Mouse (Mus musculus): ENCODE results near the gene Fgfr2. TPM values are rescaled to one million over a fixed set of nuclear protein-coding genes. Genes with fewer than 3 reads are reported as not detected.
A peak's percentile ranks its signal among the peaks of the same experiment; 100 is the strongest.

Fgfr2 gene
- total RNA-seq, 2 experiments from 2014 or later, result 1.7 to 3.7 TPM

GRCm38 (mm10) chr7:132627448-132627847, 495.7 kb downstream of the Fgfr2 start:
- no peak for ATAC-seq (replicated peaks; ENCODE audit: low FRiP score, poor library complexity, severe bottlenecking)

- no peak for ATAC-seq (replicated peaks; ENCODE audit: low FRiP score, poor library complexity, severe bottlenecking)
Measured at GRCm38 (mm10) chr7:132626174-132626573, 497.0 kb downstream of the Fgfr2 start.

- no peak for ATAC-seq (replicated peaks; ENCODE audit: low FRiP score, poor library complexity, severe bottlenecking)
Measured at GRCm38 (mm10) chr7:132624161-132624560, 499.0 kb downstream of the Fgfr2 start.

- ATAC-seq (replicated peaks; ENCODE audit: low FRiP score, poor library complexity, severe bottlenecking), result 0 out of 2 replicates have a peak, but pooled peaks have one; percentile 19
Measured at GRCm38 (mm10) chr7:132619975-132620918, 502.9 kb downstream of the Fgfr2 start.

GRCm38 (mm10) chr7:132619549-132619948, 503.6 kb downstream of the Fgfr2 start:
- no peak for ATAC-seq (replicated peaks; ENCODE audit: low FRiP score, poor library complexity, severe bottlenecking)

- ATAC-seq (replicated peaks; ENCODE audit: low FRiP score, poor library complexity, severe bottlenecking), result no peak
Measured at GRCm38 (mm10) chr7:132617021-132617564, 506.1 kb downstream of the Fgfr2 start.

- ATAC-seq (replicated peaks; ENCODE audit: low FRiP score, poor library complexity, severe bottlenecking), result no peak
Measured at GRCm38 (mm10) chr7:132616391-132616790, 506.8 kb downstream of the Fgfr2 start.

GRCm38 (mm10) chr7:132615346-132615745, 507.8 kb downstream of the Fgfr2 start:
- ATAC-seq (replicated peaks; ENCODE audit: low FRiP score, poor library complexity, severe bottlenecking), result no peak

- ATAC-seq (replicated peaks; ENCODE audit: low FRiP score, poor library complexity, severe bottlenecking), result no peak
Measured at GRCm38 (mm10) chr7:132611530-132611929, 511.6 kb downstream of the Fgfr2 start.

GRCm38 (mm10) chr7:132610468-132611318, 512.5 kb downstream of the Fgfr2 start, which contains the start of gene Lhpp:
Lhpp (plus strand) TSS chr7:132610638.
- ATAC-seq (replicated peaks; ENCODE audit: low FRiP score, poor library complexity, severe bottlenecking), result peak; percentile 92

GRCm38 (mm10) chr7:132608316-132609020, 514.7 kb downstream of the Fgfr2 start:
- no peak for ATAC-seq (replicated peaks; ENCODE audit: low FRiP score, poor library complexity, severe bottlenecking)

GRCm38 (mm10) chr7:132605689-132606088, 517.5 kb downstream of the Fgfr2 start:
- ATAC-seq (replicated peaks; ENCODE audit: low FRiP score, poor library complexity, severe bottlenecking), result no peak

GRCm38 (mm10) chr7:132604720-132605119, 518.4 kb downstream of the Fgfr2 start:
- no peak for ATAC-seq (replicated peaks; ENCODE audit: low FRiP score, poor library complexity, severe bottlenecking)

- no peak for ATAC-seq (replicated peaks; ENCODE audit: low FRiP score, poor library complexity, severe bottlenecking)
Measured at GRCm38 (mm10) chr7:132600926-132601325, 522.2 kb downstream of the Fgfr2 start.

GRCm38 (mm10) chr7:132600026-132600425, 523.1 kb downstream of the Fgfr2 start:
- no peak for ATAC-seq (replicated peaks; ENCODE audit: low FRiP score, poor library complexity, severe bottlenecking)

- no peak for ATAC-seq (replicated peaks; ENCODE audit: low FRiP score, poor library complexity, severe bottlenecking)
Measured at GRCm38 (mm10) chr7:132599071-132599975, 523.8 kb downstream of the Fgfr2 start, which contains the start of gene Nkx1-2. Nkx1-2 (minus strand) TSS chr7:132599637.

GRCm38 (mm10) chr7:132597251-132598041, 525.7 kb downstream of the Fgfr2 start:
- ATAC-seq (replicated peaks; ENCODE audit: low FRiP score, poor library complexity, severe bottlenecking), result no peak
